Mouse (Mus musculus) effector memory CD4-positive, alpha-beta T cell, adult 7 months (primary cell): ENCODE data around the gene Glt8d1. TPM values are rescaled to one million over a fixed set of nuclear protein-coding genes. Genes with fewer than 3 reads are reported as not detected.

Experiments
- polyA plus RNA-seq: library from polyadenylated mRNA; unstranded; fragments of 100-300 nt; shearing (Covaris generic); gene quantifications from one replicate; pipeline ENCODE4 v1.2.1, GENCODE M21; 2017

Glt8d1 gene
- 7.8 TPM for polyA plus RNA-seq

GRCm38 (mm10) chr14:31001307-31002205, at the start of gene Glt8d1, which contains the start of gene Spcs1:
Gene Glt8d1 (plus strand): TSS chr14:31001400.
Gene Spcs1 (minus strand): TSS chr14:31001672.

DNA sequence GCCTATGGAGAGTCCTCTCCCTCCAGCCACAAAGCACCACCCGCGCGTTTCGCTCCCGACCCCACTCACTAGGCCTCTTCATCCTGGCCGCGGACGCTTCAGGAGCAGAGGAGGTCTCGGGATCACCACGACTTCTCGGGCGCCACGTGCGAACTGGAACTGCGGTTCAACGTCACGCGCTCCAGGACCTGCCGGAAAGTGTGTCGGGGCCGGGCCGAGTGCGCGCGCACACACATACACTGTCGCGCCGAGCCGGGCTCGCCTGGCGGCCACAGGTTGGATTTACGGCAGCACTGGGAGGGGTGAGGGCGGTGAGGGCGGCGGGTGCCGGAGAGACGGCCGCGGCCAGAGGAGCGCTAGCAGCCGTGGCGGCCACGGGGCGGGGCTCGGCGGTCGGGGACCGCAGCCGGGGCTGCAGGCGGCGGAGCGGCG, 17.7 kb downstream of the Glt8d1 start, which contains the start of the genes Pbrm1 and Gnl3:
Gene Pbrm1 (plus strand): TSS at position 279 of the 432 bp plus-strand sequence.
Gene Gnl3 (minus strand): TSS at position 293 of the 432 bp plus-strand sequence.

Other genes with a start within 250 kb of the Glt8d1 start
- 17.5 TPM for gene Tmem110, start 175.8 kb upstream of the Glt8d1 start, polyA plus RNA-seq
- gene Mustn1, start 122.2 kb upstream of the Glt8d1 start, polyA plus RNA-seq: 0.41 TPM
- gene Itih4, start 114.9 kb upstream of the Glt8d1 start, polyA plus RNA-seq: not detected
- gene Itih3, start 77.6 kb upstream of the Glt8d1 start, polyA plus RNA-seq: not detected
- not detected for gene Itih1, start 58.1 kb upstream of the Glt8d1 start, polyA plus RNA-seq
- gene Nek4, start 50.0 kb upstream of the Glt8d1 start, polyA plus RNA-seq: 6.8 TPM
- gene Spcs1, start 272 bp downstream of the Glt8d1 start, polyA plus RNA-seq: 155 TPM
- 143 TPM for gene Pbrm1, start 17.7 kb downstream of the Glt8d1 start, polyA plus RNA-seq
- 118 TPM for gene Gnl3, start 17.8 kb downstream of the Glt8d1 start, polyA plus RNA-seq
- gene Smim4, start 127.6 kb downstream of the Glt8d1 start, polyA plus RNA-seq: 55.9 TPM
- gene Nt5dc2, start 129.7 kb downstream of the Glt8d1 start, polyA plus RNA-seq: not detected
- not detected for gene Stab1, start 167.2 kb downstream of the Glt8d1 start, polyA plus RNA-seq
- gene Tnnc1, start 206.9 kb downstream of the Glt8d1 start, polyA plus RNA-seq: 0.60 TPM
- gene Nisch, start 215.5 kb downstream of the Glt8d1 start, polyA plus RNA-seq: 186 TPM
- gene Sema3g, start 216.5 kb downstream of the Glt8d1 start, polyA plus RNA-seq: 0.09 TPM
- 7.2 TPM for gene Phf7, start 249.9 kb downstream of the Glt8d1 start, polyA plus RNA-seq